Mouse (Mus musculus): ENCODE measurements around the gene Pafah2.

- TF ChIP-seq CTCF (IDR thresholded peaks at IDR 0.05; ENCODE audit: low read depth) (no peak), EP300 (IDR thresholded peaks at IDR 0.05; ENCODE audit: low read depth) (no peak)
Measured at GRCm38 (mm10) chr4:134391636-134392035, 4.5 kb upstream of the Pafah2 start.

Data from liver, embryonic 14.5 days (tissue).